Comparison of ENCODE assay signal across 8 mouse cellular contexts in genomic region chr9:96631389-96632072, GRCm38 (mm10). TPM values are rescaled to one million over a fixed set of nuclear protein-coding genes. Genes with fewer than 3 reads are reported as not detected.
DNase-seq lines count a peak whose midpoint lies in the region; ATAC-seq lines count a peak whose summit lies in the region.

Gene Rasa2 (minus strand): TSS chr9:96631617.

- no peaks in the 10 kb centered on the region for H3K9me3 ChIP-seq in forebrain, embryonic 10.5 days
- H3K9me3 ChIP-seq in heart, embryonic 15.5 days (replicated peaks), result no peaks in the 10 kb centered on the region
- H3K9me3 ChIP-seq in liver, embryonic 15.5 days (replicated peaks), result no peaks in the 10 kb centered on the region
- H3K9me3 ChIP-seq in neural tube, embryonic 12.5 days, result no peaks in the 10 kb centered on the region

- peak within 1 kb of the TSS; percentile 88 for H3K4me2 ChIP-seq in heart, embryonic 15.5 days
- peak within 1 kb of the TSS; percentile 99 for H3K4me2 ChIP-seq in liver, embryonic 15.5 days
- H3K4me2 ChIP-seq in neural tube, embryonic 12.5 days (replicated peaks), result peak within 1 kb of the TSS; percentile 82

- peaks cover 38% of the 10 kb centered on the region for H3K27me3 ChIP-seq in forebrain, embryonic 10.5 days (ENCODE audit: poor library complexity, severe bottlenecking)
- H3K27me3 ChIP-seq in heart, embryonic 15.5 days, result peaks cover 4% of the 10 kb centered on the region; the same call in 1 of the 2 replicates
- peaks cover 51% of the 10 kb centered on the region for H3K27me3 ChIP-seq in liver, embryonic 15.5 days
- H3K27me3 ChIP-seq in neural tube, embryonic 12.5 days (replicated peaks), result peaks cover 5% of the 10 kb centered on the region; the same call in 1 of the 2 replicates

- 3% methylated on average over 52 of the region's 52 CpGs for WGBS in forebrain, embryonic 10.5 days
- WGBS in heart, embryonic 15.5 days, result 2% methylated on average over 49 of the region's 52 CpGs
- WGBS in liver, embryonic 15.5 days (ENCODE audit: insufficient replicate concordance), result 2% methylated on average over 52 of the region's 52 CpGs
- WGBS in neural tube, embryonic 12.5 days, result 3% methylated on average over 52 of the region's 52 CpGs

- H3K27ac ChIP-seq in forebrain, embryonic 10.5 days, result peak within 1 kb of the TSS; percentile 98
- peak within 1 kb of the TSS; percentile 97 for H3K27ac ChIP-seq in heart, embryonic 15.5 days
- peak within 1 kb of the TSS; percentile 77 for H3K27ac ChIP-seq in liver, embryonic 15.5 days (replicated peaks)
- H3K27ac ChIP-seq in neural tube, embryonic 12.5 days, result peak within 1 kb of the TSS; percentile 96

- peak within 1 kb of the TSS; percentile 98 for H3K9ac ChIP-seq in heart, embryonic 15.5 days
- H3K9ac ChIP-seq in liver, embryonic 15.5 days, result peak within 1 kb of the TSS; percentile 76
- H3K9ac ChIP-seq in neural tube, embryonic 12.5 days, result peak within 1 kb of the TSS; percentile 91

- ATAC-seq in CD4-positive, CD25-positive, alpha-beta regulatory T cell, adult 4 months, result peak; percentile 76
- peak; percentile 99 for ATAC-seq in heart, embryonic 15.5 days (replicated peaks; ENCODE audit: insufficient number of reproducible peaks, insufficient read depth, low FRiP score, low read depth)
- ATAC-seq in liver, embryonic 15.5 days (ENCODE audit: insufficient read depth), result peak; percentile 96
- peak; percentile 98 for ATAC-seq in neural tube, embryonic 12.5 days (ENCODE audit: low FRiP score, low read depth)

- peak; percentile 60 for DNase-seq in c-Kit-negative CD71-positive TER-119-positive erythroid progenitor cells, embryonic 14.5 days (ENCODE audit: low read depth, low spot score)
- peak; percentile 86 for DNase-seq in forebrain, embryonic 10.5 days (ENCODE audit: extremely low spot score, low spot score)
- DNase-seq in kidney, postnatal 36 days, result peak; percentile 93 to 97
- peak; percentile 65 for DNase-seq in telencephalon, adult 2 months (ENCODE audit: low read depth, low spot score)

- H3K36me3 ChIP-seq in forebrain, embryonic 10.5 days (replicated peaks), result no peaks in the 10 kb centered on the region
- no peaks in the 10 kb centered on the region for H3K36me3 ChIP-seq in heart, embryonic 15.5 days
- no peaks in the 10 kb centered on the region for H3K36me3 ChIP-seq in liver, embryonic 15.5 days (replicated peaks)
- no peaks in the 10 kb centered on the region for H3K36me3 ChIP-seq in neural tube, embryonic 12.5 days

- H3K4me3 ChIP-seq in forebrain, embryonic 10.5 days, result peak within 1 kb of the TSS; percentile 96
- H3K4me3 ChIP-seq in heart, embryonic 15.5 days, result peak within 1 kb of the TSS; percentile 98
- peak within 1 kb of the TSS; percentile 77 for H3K4me3 ChIP-seq in liver, embryonic 15.5 days (replicated peaks)
- H3K4me3 ChIP-seq in neural tube, embryonic 12.5 days, result peak within 1 kb of the TSS; percentile 76

- peaks cover 53% of the 10 kb centered on the region for H3K4me1 ChIP-seq in forebrain, embryonic 10.5 days
- H3K4me1 ChIP-seq in heart, embryonic 15.5 days (replicated peaks), result peaks cover 21% of the 10 kb centered on the region
- peaks cover 40% of the 10 kb centered on the region for H3K4me1 ChIP-seq in liver, embryonic 15.5 days (replicated peaks)
- H3K4me1 ChIP-seq in neural tube, embryonic 12.5 days, result peaks cover 5% of the 10 kb centered on the region; the same call in 1 of the 2 replicates

RNA-seq across cellular contexts. Expression of gene Rasa2, which starts in this region (rescaled TPM):
- 10 to 100 TPM; 31.2 to 43.3 TPM for polyA plus RNA-seq in CD4-positive, CD25-positive, alpha-beta regulatory T cell, adult 4 months (2017; shearing (Covaris generic))
- polyA plus RNA-seq in forebrain, embryonic 10.5 days (2016; fragmentation: Nextera tagmentation; extraction: Ambion mirVana), result 11.7 and 13.3 TPM in 2 replicates
- polyA plus RNA-seq in heart, embryonic 15.5 days (2015; fragmentation: Nextera tagmentation; extraction: Ambion mirVana), result 13.0 and 13.1 TPM in 2 replicates
- 1.8 and 2.2 TPM in 2 replicates for polyA plus RNA-seq in liver, embryonic 15.5 days (2015; fragmentation: Nextera tagmentation; extraction: Ambion mirVana)
- 16.4 and 17.9 TPM in 2 replicates for polyA plus RNA-seq in neural tube, embryonic 12.5 days (2016; fragmentation: Nextera tagmentation; extraction: Ambion mirVana)

Comparison
In these comparisons a context has a peak if more than half of its experiments do, and no peak if none do; other contexts are left out.
1. Peak in every context shown above with its lines: DNase-seq, ATAC-seq, H3K4me3 ChIP-seq and H3K27ac ChIP-seq.